Mouse (Mus musculus) embryonic facial prominence, embryonic 10.5 days (tissue): Measurements from ENCODE around the gene Itpr2. TPM values are rescaled to one million over a fixed set of nuclear protein-coding genes. Genes with fewer than 3 reads are reported as not detected.
A peak's percentile ranks its signal among the peaks of the same experiment; 100 is the strongest.

Source experiments
- DNase-seq: peaks from one replicate; pipeline ENCODE4 v3.0.0-alpha.2; 2017; ENCODE audit warnings: low spot score
- H3K27ac ChIP-seq: fragments of 300-500 bp; sonication (generic); replicated peaks from 2 replicates; pipeline ENCODE4 v1.5.1; 2016; ENCODE audit warnings: mild to moderate bottlenecking
- H3K27me3 ChIP-seq: fragments of 300-500 bp; sonication (generic); replicated peaks from 2 replicates; pipeline ENCODE4 v1.6.1; 2016; ENCODE audit warnings: low read depth, mild to moderate bottlenecking; ENCODE audit not compliant: poor library complexity, severe bottlenecking
- H3K36me3 ChIP-seq: fragments of 300-500 bp; sonication (generic); replicated peaks from 2 replicates; pipeline ENCODE4 v1.6.1; 2016; ENCODE audit warnings: mild to moderate bottlenecking, moderate library complexity
- H3K4me1 ChIP-seq: fragments of 300-500 bp; sonication (generic); 2 replicates; pipeline ENCODE4 v1.6.1; 2016
- H3K4me3 ChIP-seq: fragments of 300-500 bp; sonication (generic); 2 replicates; pipeline ENCODE4 v1.5.1; 2016; ENCODE audit warnings: mild to moderate bottlenecking, moderate library complexity
- H3K9me3 ChIP-seq: fragments of 300-500 bp; sonication (generic); 2 replicates; pipeline ENCODE4 v1.6.1; 2016; ENCODE audit warnings: mild to moderate bottlenecking
- WGBS: fragments of 180-500 bp; shearing (Covaris S2); methylation state at CpG from one replicate; pipeline ENCODE4 v1.1.7; 2016; 5-methylcytosine and 5-hydroxymethylcytosine counted together
- polyA plus RNA-seq: library from polyadenylated mRNA; unstranded; fragments of >200 nt; fragmentation: Nextera tagmentation; extraction: Ambion mirVana; gene quantifications from 2 replicates; pipeline ENCODE4 v1.2.1, GENCODE M21; 2016

Itpr2 gene
- polyA plus RNA-seq, 1 experiment from 2014 or later = 4.5 TPM

DNA sequence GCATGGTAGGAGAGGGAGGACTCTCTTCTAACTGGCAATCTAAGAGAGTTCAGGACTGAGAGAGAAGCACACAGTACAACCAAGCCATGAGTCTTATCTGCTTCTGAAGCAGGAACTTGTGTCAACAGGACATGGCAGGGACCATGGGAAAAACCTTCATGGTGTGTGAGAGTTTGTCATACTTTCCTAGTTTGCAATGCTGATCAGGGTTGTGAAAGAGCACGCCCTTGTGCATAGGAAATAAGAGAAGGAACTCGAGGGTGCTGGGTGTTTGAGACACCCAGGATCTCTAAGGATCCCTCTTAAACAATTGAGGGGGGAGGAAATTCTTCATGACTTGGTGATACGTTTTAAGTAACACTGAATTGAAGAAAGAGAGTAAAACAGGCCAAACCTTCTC, 172.9 kb downstream of the Itpr2 start:
- Histone ChIP-seq H3K27ac (no peak overlapping the region), H3K4me3 (no peak overlapping the region), H3K27me3 (no peaks in the 10 kb centered on the region), H3K4me1 (peaks cover 28% of the 10 kb centered on the region), H3K9me3 (no peaks in the 10 kb centered on the region), H3K36me3 (peaks cover 3% of the 10 kb centered on the region)
- whole genome bisulfite sequencing = 87% methylated on average over 3 of the region's 3 CpGs
- no peak for DNase-seq

DNA sequence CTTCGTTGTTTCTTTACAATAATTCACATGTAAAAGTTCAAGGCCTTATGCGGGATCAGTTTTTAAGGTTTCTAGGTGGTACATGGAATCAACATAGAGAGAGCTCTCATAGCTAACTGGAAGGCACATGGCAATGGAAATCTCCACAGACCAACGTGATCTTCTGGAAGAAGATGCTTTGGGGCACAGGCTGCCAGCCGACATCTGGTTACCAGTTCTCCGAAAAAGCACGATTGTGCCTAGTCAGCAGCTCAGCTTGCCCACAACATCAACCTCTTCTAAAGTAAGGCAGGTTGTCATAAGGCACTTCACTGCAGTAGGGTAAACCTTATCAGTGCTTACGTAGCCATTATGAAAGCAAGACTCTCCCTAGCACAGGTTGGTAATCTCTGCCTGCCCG, 175.4 kb downstream of the Itpr2 start:
- WGBS = 93% methylated on average over 8 of the region's 8 CpGs

DNA sequence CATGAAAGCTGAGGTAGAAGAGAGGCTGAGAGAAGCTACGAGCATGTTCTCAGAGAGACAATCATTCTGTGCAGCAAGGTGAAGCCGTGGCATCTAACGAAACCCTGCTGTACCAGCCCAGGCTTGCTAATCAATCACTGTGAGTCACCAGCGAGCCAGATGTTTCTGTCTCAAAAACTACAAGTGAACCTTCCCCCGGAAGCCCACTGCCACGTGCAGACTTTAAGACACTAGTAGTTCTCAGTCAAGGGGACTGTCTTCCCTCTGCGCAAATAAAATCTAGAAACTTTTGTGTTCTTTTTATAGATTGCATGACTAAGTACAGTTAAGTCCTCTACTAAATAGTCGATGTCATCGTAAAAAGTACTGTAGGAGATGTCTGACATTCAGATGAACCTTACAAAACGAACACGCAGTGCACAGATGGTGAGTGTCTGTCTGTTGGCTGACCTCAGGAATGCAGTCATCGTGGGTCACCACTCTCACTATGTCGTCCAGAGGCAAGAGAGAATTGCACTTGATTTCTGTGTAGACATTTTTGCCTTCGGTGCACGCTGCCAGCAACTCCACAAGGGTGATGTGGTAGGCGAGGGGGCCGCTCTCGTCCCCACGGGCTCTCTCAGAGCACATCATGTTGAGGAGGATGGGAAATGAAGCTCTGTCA, 177.3 kb downstream of the Itpr2 start:
- peaks cover 3% of the 10 kb centered on the region for H3K36me3 ChIP-seq
- H3K4me1 ChIP-seq = peaks cover 26% of the 10 kb centered on the region
- H3K9me3 ChIP-seq = no peaks in the 10 kb centered on the region
- no peaks in the 10 kb centered on the region for H3K27me3 ChIP-seq
- no peak for DNase-seq
- no peak overlapping the region for H3K4me3 ChIP-seq
- WGBS = 78% methylated on average over 19 of the region's 19 CpGs
- 0 out of 2 replicates have a peak overlapping the region, but pooled peaks have one; percentile 49 for H3K27ac ChIP-seq

More for the DNA sequence above, 175.4 kb downstream of the Itpr2 start:
- no peak for DNase-seq
- Histone ChIP-seq H3K4me1 (peaks cover 37% of the 10 kb centered on the region), H3K27ac (no peak overlapping the region), H3K27me3 (no peaks in the 10 kb centered on the region), H3K4me3 (no peak overlapping the region), H3K36me3 (peaks cover 3% of the 10 kb centered on the region), H3K9me3 (no peaks in the 10 kb centered on the region)

DNA sequence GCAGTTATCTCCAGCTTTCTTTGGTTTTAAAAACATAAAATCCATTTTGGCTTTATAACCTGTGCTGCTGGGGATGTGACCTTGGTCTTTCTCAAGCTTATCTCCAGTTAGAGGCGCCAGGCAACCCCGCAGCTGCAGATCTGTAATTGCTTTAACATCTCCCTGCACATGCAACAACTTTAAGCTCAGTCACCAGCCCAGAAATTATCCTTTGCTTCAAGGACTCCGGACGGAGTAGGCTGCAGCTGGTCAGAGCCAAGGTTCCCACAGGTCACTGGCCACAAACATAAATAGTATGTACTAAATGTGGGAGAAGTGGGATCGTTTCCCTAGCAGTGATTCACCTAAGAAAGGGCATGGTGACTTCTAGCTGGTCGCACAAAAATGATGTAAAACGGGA, 179.5 kb downstream of the Itpr2 start:
- DNase-seq = no peak
- 79% methylated on average over 7 of the region's 7 CpGs for WGBS

DNA sequence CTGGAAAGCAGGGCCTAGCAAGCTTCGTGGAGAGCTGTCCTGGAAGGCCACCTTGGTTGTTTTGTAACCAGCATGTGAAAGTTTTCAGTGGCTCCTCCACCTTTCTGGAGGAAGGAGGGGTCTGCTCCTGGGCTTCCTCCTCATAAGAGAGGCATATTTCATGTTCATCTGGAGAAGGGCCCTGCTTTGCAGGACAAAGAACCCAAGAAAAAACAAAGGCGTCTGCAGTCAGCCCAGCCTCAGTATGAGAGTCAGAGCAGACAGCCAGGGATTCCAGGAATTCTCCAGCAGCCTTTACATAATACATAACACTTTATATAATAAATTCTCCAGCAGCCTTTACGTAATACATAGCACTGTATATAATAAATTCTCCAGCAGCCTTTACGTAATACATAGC, 180.1 kb downstream of the Itpr2 start:
- Histone ChIP-seq H3K27me3 (no peaks in the 10 kb centered on the region), H3K27ac (peak overlapping the region; percentile 51; the same call in 1 of the 2 replicates), H3K4me3 (no peak overlapping the region), H3K36me3 (no peaks in the 10 kb centered on the region), H3K9me3 (no peaks in the 10 kb centered on the region), H3K4me1 (peaks cover 36% of the 10 kb centered on the region)
- DNase-seq = no peak
- 79% methylated on average over 4 of the region's 4 CpGs for WGBS

More for the DNA sequence above, 179.5 kb downstream of the Itpr2 start:
- Histone ChIP-seq H3K4me1 (peaks cover 30% of the 10 kb centered on the region), H3K36me3 (no peaks in the 10 kb centered on the region), H3K27me3 (no peaks in the 10 kb centered on the region), H3K4me3 (no peak overlapping the region), H3K9me3 (no peaks in the 10 kb centered on the region), H3K27ac (no peak overlapping the region)

DNA sequence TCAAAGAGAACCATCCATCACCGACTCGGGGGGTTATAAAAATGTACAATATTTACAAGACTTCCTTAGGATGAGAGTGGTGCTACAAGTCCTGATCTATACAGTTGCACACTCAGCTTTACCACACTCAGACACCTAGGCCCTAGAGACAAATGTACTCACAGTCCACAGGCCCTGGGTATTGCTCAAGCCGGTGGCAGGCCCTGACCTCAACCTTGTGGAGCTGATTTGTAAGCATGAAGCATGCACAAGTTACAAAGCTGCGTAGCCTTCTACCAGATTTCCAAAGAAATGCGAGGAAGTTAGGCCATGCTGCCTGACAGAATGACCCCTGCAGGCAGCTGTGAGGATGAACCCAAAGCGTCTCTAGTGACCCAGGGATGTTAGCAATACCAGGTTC, 185.6 kb downstream of the Itpr2 start:
- peaks cover 16% of the 10 kb centered on the region for H3K4me1 ChIP-seq
- H3K27ac ChIP-seq = no peak overlapping the region
- no peak for DNase-seq
- no peak overlapping the region for H3K4me3 ChIP-seq
- no peaks in the 10 kb centered on the region for H3K36me3 ChIP-seq
- no peaks in the 10 kb centered on the region for H3K9me3 ChIP-seq
- 85% methylated on average over 6 of the region's 6 CpGs for WGBS
- H3K27me3 ChIP-seq = no peaks in the 10 kb centered on the region

DNA sequence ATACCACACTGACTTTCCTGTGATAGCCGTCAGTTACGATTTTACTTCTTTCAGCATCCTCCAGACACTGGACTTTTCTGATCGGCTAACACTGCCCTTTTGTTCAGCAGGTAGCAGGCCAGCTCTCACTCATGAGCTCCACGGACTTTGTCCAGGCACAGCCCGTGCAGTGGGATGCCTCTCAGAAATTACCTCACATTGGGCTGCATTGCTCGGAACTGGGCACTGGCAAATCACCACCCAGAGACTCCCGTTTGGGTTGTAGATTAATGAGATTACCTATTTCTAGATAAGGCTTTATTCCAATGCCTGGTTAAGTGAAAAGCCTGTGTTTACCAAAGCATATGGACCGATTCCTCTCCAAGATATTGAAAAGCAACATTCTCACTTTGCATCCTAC, 186.9 kb downstream of the Itpr2 start:
- Histone ChIP-seq H3K4me3 (no peak overlapping the region), H3K36me3 (no peaks in the 10 kb centered on the region), H3K4me1 (peaks cover 16% of the 10 kb centered on the region), H3K27me3 (no peaks in the 10 kb centered on the region), H3K9me3 (no peaks in the 10 kb centered on the region), H3K27ac (no peak overlapping the region)
- DNase-seq = no peak
- WGBS = 93% methylated on average over 8 of the region's 8 CpGs

DNA sequence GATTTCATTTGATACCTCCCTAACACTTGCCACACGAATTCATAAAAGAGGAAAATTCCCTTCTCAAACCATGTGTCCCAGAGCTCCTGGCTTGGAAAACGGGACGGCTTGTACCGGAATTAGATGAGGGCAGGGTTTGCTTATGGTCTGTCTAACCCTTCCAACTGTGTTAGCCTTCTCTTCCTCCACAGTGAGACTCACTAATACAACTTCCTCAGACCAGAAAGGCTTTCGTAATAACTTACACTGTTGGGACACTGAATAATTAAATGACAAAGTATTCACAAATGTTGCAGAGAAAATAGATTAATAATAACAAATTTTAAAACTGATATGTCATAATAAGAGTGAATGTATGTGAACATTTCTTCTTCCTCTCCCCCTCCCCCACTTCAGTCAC, 187.7 kb downstream of the Itpr2 start:
- DNase-seq = no peak
- Histone ChIP-seq H3K27me3 (no peaks in the 10 kb centered on the region), H3K4me3 (no peak overlapping the region), H3K9me3 (no peaks in the 10 kb centered on the region), H3K4me1 (peaks cover 16% of the 10 kb centered on the region), H3K36me3 (no peaks in the 10 kb centered on the region), H3K27ac (no peak overlapping the region)
- 87% methylated on average over 5 of the region's 5 CpGs for WGBS

DNA sequence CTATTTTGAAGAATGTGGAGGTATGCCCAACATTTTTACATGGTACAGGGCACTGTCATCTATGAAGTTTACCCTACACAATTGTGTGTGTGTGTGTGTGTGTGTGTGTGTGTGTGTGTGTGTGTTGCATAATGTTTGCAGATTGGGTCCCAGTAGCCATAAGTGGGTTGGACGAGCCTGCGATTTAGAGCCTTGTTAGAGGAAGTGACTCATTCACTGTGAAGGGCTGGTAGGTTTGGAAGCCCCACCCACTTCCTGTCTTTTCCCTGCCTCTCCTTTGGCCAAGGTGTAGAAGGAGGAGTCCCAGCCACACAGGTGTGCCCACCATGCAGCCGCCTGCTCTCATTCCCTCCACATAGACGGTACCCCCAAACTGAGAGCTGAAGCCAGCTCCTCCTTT, 188.6 kb downstream of the Itpr2 start:
- no peak overlapping the region for H3K27ac ChIP-seq
- 95% methylated on average over 4 of the region's 4 CpGs for WGBS
- no peaks in the 10 kb centered on the region for H3K9me3 ChIP-seq
- no peaks in the 10 kb centered on the region for H3K36me3 ChIP-seq
- H3K27me3 ChIP-seq = no peaks in the 10 kb centered on the region
- H3K4me1 ChIP-seq = peaks cover 16% of the 10 kb centered on the region
- DNase-seq = no peak
- H3K4me3 ChIP-seq = no peak overlapping the region

DNA sequence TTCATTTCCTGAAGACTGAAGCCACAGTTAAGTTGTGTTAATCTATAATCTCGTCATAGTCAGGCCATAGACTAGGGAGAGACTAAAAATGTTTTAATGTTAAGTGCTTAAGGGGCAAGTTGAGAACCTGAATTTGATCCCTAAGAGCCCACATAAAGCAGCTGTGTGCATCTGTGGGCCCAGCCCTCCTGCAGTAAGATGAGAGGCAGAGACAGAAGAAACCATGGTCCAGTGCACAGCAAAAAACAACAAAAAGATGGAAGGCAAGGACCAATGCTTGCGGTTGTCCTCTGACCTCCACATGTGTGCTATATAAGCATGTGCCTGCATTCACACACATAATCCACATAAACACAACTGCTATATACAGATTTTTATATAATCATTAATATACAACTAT, 191.8 kb downstream of the Itpr2 start:
- Histone ChIP-seq H3K36me3 (no peaks in the 10 kb centered on the region), H3K27ac (no peak overlapping the region), H3K9me3 (no peaks in the 10 kb centered on the region), H3K4me3 (no peak overlapping the region), H3K4me1 (no peaks in the 10 kb centered on the region), H3K27me3 (no peaks in the 10 kb centered on the region)
- WGBS = 68% methylated on average over 2 of the region's 2 CpGs
- DNase-seq = no peak

DNA sequence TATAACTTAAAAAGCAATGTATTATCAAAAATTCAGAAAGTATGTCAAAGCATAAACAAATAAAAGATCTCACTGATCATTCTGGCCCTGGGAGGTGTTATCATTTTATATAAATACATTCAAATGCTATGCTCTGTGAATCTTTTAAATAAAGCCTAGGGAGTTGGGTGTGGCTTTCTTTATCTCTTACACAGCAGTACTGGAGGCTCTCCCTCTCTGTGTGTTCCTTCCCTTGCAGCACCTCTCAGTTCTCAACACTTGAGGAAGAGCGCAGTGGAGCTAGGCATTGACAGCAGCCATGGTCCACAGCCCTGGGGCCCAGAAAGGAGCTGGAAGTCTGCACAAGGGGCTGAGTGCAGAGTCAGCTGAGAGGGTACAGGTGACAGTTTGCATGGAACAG, 192.7 kb downstream of the Itpr2 start:
- WGBS = 87% methylated on average over 1 of the region's 1 CpGs
- no peak for DNase-seq
- H3K27ac ChIP-seq = no peak overlapping the region
- no peak overlapping the region for H3K4me3 ChIP-seq
- H3K36me3 ChIP-seq = no peaks in the 10 kb centered on the region
- no peaks in the 10 kb centered on the region for H3K27me3 ChIP-seq
- no peaks in the 10 kb centered on the region for H3K9me3 ChIP-seq
- no peaks in the 10 kb centered on the region for H3K4me1 ChIP-seq

DNA sequence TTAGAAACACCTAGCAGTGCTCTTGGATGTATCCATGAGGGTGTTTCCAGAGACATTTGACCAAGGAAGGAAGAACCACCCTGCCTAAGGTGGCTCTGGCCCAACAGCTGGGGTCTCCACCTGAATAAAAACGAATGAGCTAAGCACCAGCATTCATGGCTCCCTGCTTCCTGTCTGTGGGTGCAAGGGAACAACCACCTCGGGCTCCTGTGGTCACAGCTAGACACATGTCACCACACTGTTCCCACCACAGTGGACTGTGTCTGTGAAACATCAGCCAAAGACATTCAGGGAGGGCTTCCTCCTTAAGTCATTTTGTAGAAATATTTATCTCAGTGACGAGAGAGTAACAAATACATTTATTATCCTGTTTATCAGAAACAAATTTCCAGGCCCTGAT, 196.0 kb downstream of the Itpr2 start:
- H3K4me1 ChIP-seq = peaks cover 1% of the 10 kb centered on the region
- no peaks in the 10 kb centered on the region for H3K27me3 ChIP-seq
- 80% methylated on average over 3 of the region's 3 CpGs for WGBS
- no peaks in the 10 kb centered on the region for H3K9me3 ChIP-seq
- DNase-seq = no peak
- H3K27ac ChIP-seq = no peak overlapping the region
- no peak overlapping the region for H3K4me3 ChIP-seq
- H3K36me3 ChIP-seq = no peaks in the 10 kb centered on the region

DNA sequence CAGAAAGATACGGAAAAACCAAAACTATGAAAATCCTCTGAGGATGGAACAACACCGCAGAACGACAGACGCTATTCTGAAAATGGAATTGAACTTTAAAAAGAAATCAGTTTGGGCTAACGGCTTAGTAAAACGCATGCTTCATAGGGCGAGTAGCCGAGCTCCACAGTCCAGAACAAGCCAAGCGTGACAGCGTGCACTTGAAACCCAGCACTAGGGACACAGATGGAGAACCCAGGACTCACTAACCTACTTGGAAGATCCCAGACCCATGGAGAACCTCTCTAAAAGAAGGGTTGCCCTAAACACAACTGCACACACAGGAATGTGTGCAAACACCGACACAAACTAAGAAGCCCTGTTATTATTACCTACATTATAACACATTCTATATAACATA, 197.9 kb downstream of the Itpr2 start:
- peaks cover 6% of the 10 kb centered on the region for H3K4me1 ChIP-seq
- WGBS = 90% methylated on average over 11 of the region's 11 CpGs
- no peak for DNase-seq

More for the DNA sequence above, 197.9 kb downstream of the Itpr2 start:
- Histone ChIP-seq H3K9me3 (no peaks in the 10 kb centered on the region), H3K36me3 (no peaks in the 10 kb centered on the region), H3K27me3 (no peaks in the 10 kb centered on the region), H3K4me3 (no peak overlapping the region), H3K27ac (no peak overlapping the region)
